Mouse (Mus musculus): Measurements from ENCODE around the gene Mrpl37. TPM values are rescaled to one million over a fixed set of nuclear protein-coding genes. Genes with fewer than 3 reads are reported as not detected.

The Mrpl37 gene
- polyA plus RNA-seq, 1 experiment = 99.5 TPM

DNA sequence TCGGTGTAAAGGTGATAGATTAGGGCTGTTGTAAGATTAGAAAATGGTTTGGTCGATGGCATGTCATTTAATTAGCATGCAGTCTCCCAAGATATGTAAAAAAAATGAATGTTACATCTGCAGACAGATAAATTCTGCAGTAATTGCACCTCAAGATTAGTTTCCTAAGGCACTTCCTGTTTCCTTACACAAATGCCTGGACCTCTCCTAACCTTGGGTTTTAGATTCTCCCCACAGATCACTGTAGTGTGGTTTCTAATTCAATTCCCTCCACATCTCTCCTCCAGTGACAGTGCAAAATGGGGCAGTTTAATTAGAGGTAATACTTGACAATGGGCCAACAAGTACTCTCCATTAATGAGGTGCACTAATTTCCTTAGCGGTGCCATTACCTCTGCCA lies 3.5 kb downstream of the Mrpl37 start:
- TF ChIP-seq POLR2A (IDR thresholded peaks at IDR 0.05; ENCODE audit: borderline replicate concordance, insufficient read depth, low read length) (no peak), CTCF (IDR thresholded peaks at IDR 0.05; ENCODE audit: borderline replicate concordance, insufficient read depth, low read depth, low read length) (no peak)
- H3K27me3 ChIP-seq (ENCODE audit: control insufficient read depth, insufficient read depth, low read length) = no peaks in the 10 kb centered on the region
- peaks cover 6% of the 10 kb centered on the region; the same call in 1 of the 2 replicates for H3K4me1 ChIP-seq (ENCODE audit: control insufficient read depth, insufficient read depth, low read length)
- WGBS = 68% methylated on average over 3 of the region's 3 CpGs
- no peak overlapping the region for H3K27ac ChIP-seq (ENCODE audit: insufficient read depth, low read length)
- DNase-seq = no peak
- H3K4me3 ChIP-seq (replicated peaks; ENCODE audit: insufficient read depth, low read depth, low read length) = no peak overlapping the region

DNA sequence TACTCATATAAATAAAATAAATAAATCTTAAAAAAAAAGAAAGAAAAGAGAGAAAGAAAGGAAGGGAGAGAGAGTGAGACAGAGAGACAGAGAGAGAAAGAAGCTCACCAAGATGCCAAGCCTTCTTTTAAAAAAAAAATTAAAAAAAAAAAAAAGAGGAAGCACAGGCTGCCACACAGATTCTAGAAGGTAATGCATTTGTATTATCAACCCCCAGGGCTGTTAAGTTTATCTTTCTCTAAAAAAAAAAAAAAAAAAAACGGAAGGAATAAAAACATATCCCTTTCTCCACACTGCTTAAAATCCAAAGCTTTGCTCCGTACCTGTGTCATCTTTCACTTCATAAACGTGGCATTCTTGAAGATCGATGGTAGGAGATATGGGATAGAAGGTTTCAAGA lies 5.1 kb downstream of the Mrpl37 start:
- WGBS = 95% methylated on average over 4 of the region's 4 CpGs
- no peak overlapping the region for H3K4me3 ChIP-seq (replicated peaks; ENCODE audit: insufficient read depth, low read depth, low read length)
- no peak overlapping the region for H3K27ac ChIP-seq (ENCODE audit: insufficient read depth, low read length)
- TF ChIP-seq CTCF (IDR thresholded peaks at IDR 0.05; ENCODE audit: borderline replicate concordance, insufficient read depth, low read depth, low read length) = no peak
- TF ChIP-seq POLR2A (IDR thresholded peaks at IDR 0.05; ENCODE audit: borderline replicate concordance, insufficient read depth, low read length) = no peak
- peaks cover 6% of the 10 kb centered on the region; the same call in 1 of the 2 replicates for H3K4me1 ChIP-seq (ENCODE audit: control insufficient read depth, insufficient read depth, low read length)
- DNase-seq = no peak
- no peaks in the 10 kb centered on the region for H3K27me3 ChIP-seq (ENCODE audit: control insufficient read depth, insufficient read depth, low read length)

DNA sequence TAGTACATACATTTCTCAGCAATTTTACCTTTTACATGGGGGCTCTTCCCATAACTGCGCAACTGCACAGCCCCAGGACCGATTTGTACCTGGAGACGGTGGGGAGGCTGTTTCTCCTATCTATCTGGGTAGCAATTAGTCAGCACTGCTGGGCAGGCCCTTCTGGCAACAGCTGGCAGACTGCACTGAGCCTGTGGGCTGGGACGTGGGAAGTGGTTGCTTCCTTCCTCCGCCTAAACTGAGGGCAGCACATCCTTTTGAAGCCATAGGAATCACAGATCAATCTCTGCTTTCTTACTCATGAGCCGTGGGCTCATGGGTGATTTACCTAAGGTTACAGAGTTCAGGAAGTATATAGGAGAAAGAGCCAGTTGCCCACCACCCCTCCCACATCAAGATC lies 7.9 kb downstream of the Mrpl37 start:
- DNase-seq = no peak
- WGBS = 85% methylated on average over 6 of the region's 6 CpGs
- TF ChIP-seq CTCF (IDR thresholded peaks at IDR 0.05; ENCODE audit: borderline replicate concordance, insufficient read depth, low read depth, low read length) (no peak), POLR2A (IDR thresholded peaks at IDR 0.05; ENCODE audit: borderline replicate concordance, insufficient read depth, low read length) (no peak)

DNA sequence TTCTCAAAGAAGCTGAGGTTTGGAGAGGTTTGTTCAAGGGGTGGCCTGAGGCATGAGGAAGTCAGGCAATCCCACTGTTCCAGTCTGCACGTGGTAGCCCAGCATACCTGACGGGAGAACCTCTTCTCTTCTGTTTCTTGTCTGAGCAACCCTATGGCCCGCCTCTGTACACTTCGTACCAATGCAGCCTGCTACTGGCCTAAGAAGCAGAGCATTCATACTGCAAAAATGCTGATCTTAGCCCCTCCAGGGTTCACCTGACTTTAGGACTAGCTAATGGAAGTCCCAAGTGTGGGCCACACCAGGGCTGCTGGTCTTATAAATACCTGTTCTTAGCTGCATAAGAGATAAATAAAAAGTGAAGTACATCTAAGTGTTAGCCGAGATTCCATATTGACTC lies 8.3 kb downstream of the Mrpl37 start:
- TF ChIP-seq POLR2A (IDR thresholded peaks at IDR 0.05; ENCODE audit: borderline replicate concordance, insufficient read depth, low read length) = no peak
- no peak for TF ChIP-seq CTCF (IDR thresholded peaks at IDR 0.05; ENCODE audit: borderline replicate concordance, insufficient read depth, low read depth, low read length)
- H3K4me1 ChIP-seq (ENCODE audit: control insufficient read depth, insufficient read depth, low read length) = no peaks in the 10 kb centered on the region; the same call in 1 of the 2 replicates
- H3K4me3 ChIP-seq (replicated peaks; ENCODE audit: insufficient read depth, low read depth, low read length) = no peak overlapping the region
- 87% methylated on average over 5 of the region's 5 CpGs for WGBS
- no peak overlapping the region for H3K27ac ChIP-seq (ENCODE audit: insufficient read depth, low read length)
- DNase-seq = no peak
- no peaks in the 10 kb centered on the region for H3K27me3 ChIP-seq (ENCODE audit: control insufficient read depth, insufficient read depth, low read length)

More for the DNA sequence above, 7.9 kb downstream of the Mrpl37 start:
- H3K27me3 ChIP-seq (ENCODE audit: control insufficient read depth, insufficient read depth, low read length) = no peaks in the 10 kb centered on the region
- H3K27ac ChIP-seq (ENCODE audit: insufficient read depth, low read length) = no peak overlapping the region
- H3K4me3 ChIP-seq (replicated peaks; ENCODE audit: insufficient read depth, low read depth, low read length) = no peak overlapping the region
- H3K4me1 ChIP-seq (ENCODE audit: control insufficient read depth, insufficient read depth, low read length) = no peaks in the 10 kb centered on the region

DNA sequence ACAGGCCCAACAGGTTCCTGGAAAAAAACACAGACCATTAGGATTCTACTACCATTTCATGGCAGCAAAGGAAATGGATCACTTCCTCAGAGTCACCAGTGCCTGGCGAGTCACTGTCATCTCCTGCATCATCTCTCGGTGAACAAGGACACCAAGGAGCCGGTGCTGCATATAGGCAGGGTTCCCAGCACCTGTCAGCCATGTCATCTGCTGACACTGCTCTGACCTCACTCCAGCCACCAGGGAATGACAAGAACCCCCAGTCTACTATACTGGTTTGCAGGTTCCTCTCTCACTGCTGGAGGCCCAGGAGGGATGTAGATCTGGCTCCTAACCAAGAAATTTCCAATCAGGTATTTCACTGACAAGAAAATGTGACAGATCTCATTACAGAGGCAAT lies 10.6 kb downstream of the Mrpl37 start:
- no peak for DNase-seq
- WGBS = 50% methylated on average over 3 of the region's 3 CpGs
- Histone ChIP-seq H3K4me1 (ENCODE audit: control insufficient read depth, insufficient read depth, low read length) (peaks cover 12% of the 10 kb centered on the region), H3K27me3 (ENCODE audit: control insufficient read depth, insufficient read depth, low read length) (no peaks in the 10 kb centered on the region), H3K27ac (ENCODE audit: insufficient read depth, low read length) (no peak overlapping the region), H3K4me3 (replicated peaks; ENCODE audit: insufficient read depth, low read depth, low read length) (no peak overlapping the region)
- TF ChIP-seq POLR2A (IDR thresholded peaks at IDR 0.05; ENCODE audit: borderline replicate concordance, insufficient read depth, low read length) = no peak
- TF ChIP-seq CTCF (IDR thresholded peaks at IDR 0.05; ENCODE audit: borderline replicate concordance, insufficient read depth, low read depth, low read length) = no peak

DNA sequence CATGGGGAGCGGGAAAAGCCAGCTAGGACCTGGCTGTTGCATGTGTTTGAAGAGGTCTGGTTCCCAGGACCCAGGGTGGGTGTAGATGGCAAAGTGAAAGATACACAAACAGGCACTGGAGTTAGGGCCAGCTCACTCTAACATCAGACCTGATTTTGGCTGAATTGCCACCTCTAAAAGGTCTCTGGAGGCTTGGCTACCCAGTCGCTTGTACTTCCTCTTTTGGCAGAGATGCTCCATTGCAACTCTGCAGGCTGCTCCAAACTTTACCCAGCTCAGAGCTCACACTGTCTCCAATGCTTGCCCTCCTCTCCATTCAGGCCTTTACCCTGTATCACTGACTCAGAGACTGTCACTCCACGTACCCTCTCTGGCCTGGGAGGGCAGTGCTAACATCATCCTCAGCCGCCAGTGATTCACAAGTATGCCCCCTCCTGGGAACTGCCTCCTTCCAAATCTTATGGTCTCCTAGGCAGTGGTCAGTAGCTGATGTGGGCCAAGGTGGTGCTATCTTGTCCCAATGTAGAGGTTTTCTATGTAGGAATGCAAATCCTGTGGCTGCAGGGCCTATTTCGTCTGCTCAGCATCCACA lies 13.6 kb downstream of the Mrpl37 start:
- 41% methylated on average over 5 of the region's 5 CpGs for WGBS
- Histone ChIP-seq H3K27ac (ENCODE audit: insufficient read depth, low read length) (no peak overlapping the region), H3K27me3 (ENCODE audit: control insufficient read depth, insufficient read depth, low read length) (no peaks in the 10 kb centered on the region), H3K4me3 (replicated peaks; ENCODE audit: insufficient read depth, low read depth, low read length) (no peak overlapping the region), H3K4me1 (ENCODE audit: control insufficient read depth, insufficient read depth, low read length) (peaks cover 21% of the 10 kb centered on the region)
- peak in 1 of 2 experiments; percentile 40 for DNase-seq
- TF ChIP-seq POLR2A (IDR thresholded peaks at IDR 0.05; ENCODE audit: borderline replicate concordance, insufficient read depth, low read length) (no peak), CTCF (IDR thresholded peaks at IDR 0.05; ENCODE audit: borderline replicate concordance, insufficient read depth, low read depth, low read length) (no peak)

DNA sequence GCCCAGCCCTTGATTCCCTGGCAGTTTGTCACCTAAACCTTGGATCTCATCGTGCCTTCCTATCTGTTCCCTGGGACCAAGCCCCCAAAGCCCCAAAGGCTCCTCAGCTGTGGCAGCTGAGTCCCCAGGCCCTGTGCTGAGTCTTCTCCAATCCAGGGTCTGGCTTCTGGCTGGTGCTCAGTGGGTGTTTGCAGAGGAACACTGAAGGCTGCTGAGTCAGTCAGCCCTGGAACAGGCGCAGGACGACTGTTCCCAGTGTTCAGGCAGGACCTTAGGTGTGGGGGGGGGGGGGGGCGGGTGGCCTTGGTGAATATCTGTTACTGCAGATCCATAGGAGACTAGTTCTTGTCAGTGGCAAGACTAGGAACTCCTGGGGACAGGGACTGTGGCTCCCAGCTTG lies 14.8 kb downstream of the Mrpl37 start:
- DNase-seq = no peak
- H3K27me3 ChIP-seq (ENCODE audit: control insufficient read depth, insufficient read depth, low read length) = no peaks in the 10 kb centered on the region
- WGBS = 50% methylated on average over 4 of the region's 4 CpGs
- H3K4me1 ChIP-seq (ENCODE audit: control insufficient read depth, insufficient read depth, low read length) = peaks cover 30% of the 10 kb centered on the region
- no peak overlapping the region for H3K27ac ChIP-seq (ENCODE audit: insufficient read depth, low read length)
- no peak overlapping the region for H3K4me3 ChIP-seq (replicated peaks; ENCODE audit: insufficient read depth, low read depth, low read length)
- TF ChIP-seq CTCF (IDR thresholded peaks at IDR 0.05; ENCODE audit: borderline replicate concordance, insufficient read depth, low read depth, low read length) (no peak), POLR2A (IDR thresholded peaks at IDR 0.05; ENCODE audit: borderline replicate concordance, insufficient read depth, low read length) (no peak)

DNA sequence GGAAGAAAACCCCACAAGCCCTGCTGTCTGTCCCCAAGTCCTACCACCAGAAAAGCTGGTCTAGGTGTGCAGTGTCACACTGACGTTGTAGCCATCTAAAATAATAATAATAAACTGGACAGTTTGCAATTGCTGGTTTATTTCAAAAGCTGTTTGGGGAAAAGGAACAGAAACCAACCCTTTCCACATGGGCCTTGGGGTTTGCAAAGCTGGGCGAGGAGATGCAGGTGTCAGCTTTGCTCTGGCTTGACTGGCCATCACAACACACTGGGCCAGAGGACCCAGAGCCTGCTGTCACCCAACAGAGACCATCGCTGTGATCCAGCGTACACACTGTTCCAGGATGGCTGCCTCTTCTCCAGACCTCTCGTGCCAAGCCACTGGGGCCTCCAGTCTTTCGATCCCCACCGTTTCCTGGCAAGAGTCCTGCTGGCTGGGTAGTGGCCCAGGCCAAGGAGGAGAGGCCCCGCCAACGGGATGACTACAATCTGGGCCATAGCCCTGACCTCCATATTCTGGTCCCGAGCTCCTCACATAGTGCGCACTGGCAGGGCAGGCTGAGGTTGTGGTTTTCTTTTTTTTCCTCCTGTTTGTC lies 18.0 kb downstream of the Mrpl37 start:
- no peak for TF ChIP-seq POLR2A (IDR thresholded peaks at IDR 0.05; ENCODE audit: borderline replicate concordance, insufficient read depth, low read length)
- TF ChIP-seq CTCF (IDR thresholded peaks at IDR 0.05; ENCODE audit: borderline replicate concordance, insufficient read depth, low read depth, low read length) = no peak
- WGBS = 10% methylated on average over 11 of the region's 11 CpGs
- DNase-seq = peak; percentile 92 to 94
- Histone ChIP-seq H3K4me1 (ENCODE audit: control insufficient read depth, insufficient read depth, low read length) (peaks cover 42% of the 10 kb centered on the region), H3K27ac (ENCODE audit: insufficient read depth, low read length) (peak overlapping the region; percentile 59), H3K27me3 (ENCODE audit: control insufficient read depth, insufficient read depth, low read length) (no peaks in the 10 kb centered on the region), H3K4me3 (replicated peaks; ENCODE audit: insufficient read depth, low read depth, low read length) (no peak overlapping the region)

Measured in cerebellum, adult 2 months (tissue).